Mouse (Mus musculus) spleen, adult 2 months (tissue): ENCODE data around the gene Vipr2. TPM values are rescaled to one million over a fixed set of nuclear protein-coding genes. Genes with fewer than 3 reads are reported as not detected.

Experiments used
- DNase-seq, 2 experiments: peaks; one replicate each; pipeline versions ENCODE4 v3.0.0 to v3.0.0-alpha.2; 2012 to 2021; ENCODE audit warnings: low spot score in 2 of 2, low read depth in 1 of 2
- H3K27ac ChIP-seq: fragments of 200-500 bp; 2 replicates; pipeline ENCODE4 v1.5.1; 2012; ENCODE audit warnings: low read length, inconsistent platforms; ENCODE audit not compliant: insufficient read depth
- H3K27me3 ChIP-seq: fragments of 200-500 bp; 2 replicates; pipeline ENCODE4 v1.6.1; 2012; ENCODE audit warnings: mild to moderate bottlenecking, moderate library complexity, low read length, inconsistent platforms; ENCODE audit not compliant: control insufficient read depth, insufficient read depth
- H3K36me3 ChIP-seq: fragments of 200-500 bp; 2 replicates; pipeline ENCODE4 v1.6.1; 2012; ENCODE audit warnings: mild to moderate bottlenecking, low read length, inconsistent platforms; ENCODE audit not compliant: control insufficient read depth, insufficient read depth
- H3K4me1 ChIP-seq: fragments of 200-500 bp; 2 replicates; pipeline ENCODE4 v1.6.1; 2011; ENCODE audit warnings: inconsistent platforms; ENCODE audit not compliant: control insufficient read depth, insufficient read depth, insufficient read length
- H3K4me3 ChIP-seq: fragments of 200-500 bp; 2 replicates; pipeline ENCODE4 v1.5.1; 2011; ENCODE audit warnings: mild to moderate bottlenecking, inconsistent platforms; ENCODE audit not compliant: insufficient read depth, insufficient read length; ENCODE audit errors: extremely low read depth
- CTCF ChIP-seq: fragments of 200-500 bp; IDR thresholded peaks from 2 replicates; pipeline ENCODE4 v1.5.1; 2011; ENCODE audit warnings: mild to moderate bottlenecking, inconsistent platforms; ENCODE audit not compliant: insufficient read depth, insufficient read length, insufficient replicate concordance; ENCODE audit errors: extremely low read depth
- POLR2A ChIP-seq: fragments of 200-500 bp; IDR thresholded peaks from 2 replicates; pipeline ENCODE4 v1.6.1; 2011; ENCODE audit warnings: low read depth, low read length, inconsistent platforms
- WGBS: fragments of 180-500 bp; shearing (Covaris S2); methylation state at CpG from one replicate; pipeline ENCODE4 v1.1.7; 2018; 5-methylcytosine and 5-hydroxymethylcytosine counted together
- polyA plus RNA-seq: library from polyadenylated mRNA; depleted of rRNA; stranded (reverse); fragments of >200 nt; gene quantifications from 2 replicates; pipeline ENCODE4 v1.2.3, GENCODE M21; 2012

Gene Vipr2
- polyA plus RNA-seq, 1 experiment = 0.22 TPM

DNA sequence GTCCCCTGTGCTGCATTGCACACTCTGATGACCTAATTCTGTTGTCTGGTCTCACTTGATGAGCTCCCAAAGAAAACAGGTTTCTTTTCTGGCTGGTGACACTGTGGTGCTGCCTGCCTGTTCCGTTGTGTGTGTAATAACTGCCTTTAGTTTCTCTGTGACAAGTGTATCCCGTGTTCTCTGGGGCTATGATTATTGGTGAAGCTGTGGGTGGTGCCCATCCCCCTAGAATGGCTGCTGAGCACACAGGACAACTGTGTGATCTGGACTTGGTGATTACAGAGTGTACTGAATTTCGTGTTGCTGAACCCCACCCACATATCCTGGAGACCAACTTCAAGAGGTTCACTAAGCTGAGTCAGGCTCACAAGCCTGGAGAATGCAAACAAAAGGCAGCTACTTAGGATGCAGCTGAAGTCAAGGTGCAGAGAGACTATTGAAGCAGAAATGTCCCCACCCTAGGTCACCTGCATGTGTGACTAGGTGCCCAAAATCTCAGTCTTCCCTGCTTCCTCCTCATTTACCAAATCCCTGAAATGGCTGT, 18.9 kb downstream of the Vipr2 start:
- WGBS = 79% methylated on average over 3 of the region's 3 CpGs

DNA sequence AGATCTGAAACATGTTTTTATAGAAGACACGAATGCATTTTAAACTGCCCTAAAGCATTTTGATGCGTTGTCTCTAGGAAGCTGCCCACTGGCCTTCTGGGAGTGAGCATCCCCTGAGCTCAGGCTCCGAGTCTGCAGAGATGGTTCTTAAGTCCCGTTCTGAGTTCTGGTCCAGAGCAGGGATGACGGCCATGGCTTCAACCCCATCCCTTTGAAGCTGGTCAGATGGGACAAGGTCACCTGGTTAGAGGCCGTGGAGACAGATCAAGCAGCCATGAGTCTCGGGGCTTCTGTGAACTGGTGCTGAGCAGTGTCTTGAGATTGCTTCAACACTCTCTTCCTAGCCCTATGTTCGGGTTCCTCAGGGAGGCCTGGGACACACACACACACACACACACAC, 19.6 kb downstream of the Vipr2 start:
- 93% methylated on average over 8 of the region's 8 CpGs for WGBS
- Histone ChIP-seq H3K27me3 (no peaks in the 10 kb centered on the region), H3K4me1 (no peaks in the 10 kb centered on the region), H3K36me3 (no peaks in the 10 kb centered on the region), H3K27ac (no peak overlapping the region), H3K4me3 (no peak overlapping the region)
- TF ChIP-seq POLR2A (no peak), CTCF (no peak)
- DNase-seq = no peak

More for the DNA sequence above, 18.9 kb downstream of the Vipr2 start:
- no peaks in the 10 kb centered on the region for H3K36me3 ChIP-seq
- no peak overlapping the region for H3K4me3 ChIP-seq
- no peak for DNase-seq
- TF ChIP-seq CTCF = no peak
- TF ChIP-seq POLR2A = no peak
- no peak overlapping the region for H3K27ac ChIP-seq
- H3K4me1 ChIP-seq = no peaks in the 10 kb centered on the region
- H3K27me3 ChIP-seq = no peaks in the 10 kb centered on the region

DNA sequence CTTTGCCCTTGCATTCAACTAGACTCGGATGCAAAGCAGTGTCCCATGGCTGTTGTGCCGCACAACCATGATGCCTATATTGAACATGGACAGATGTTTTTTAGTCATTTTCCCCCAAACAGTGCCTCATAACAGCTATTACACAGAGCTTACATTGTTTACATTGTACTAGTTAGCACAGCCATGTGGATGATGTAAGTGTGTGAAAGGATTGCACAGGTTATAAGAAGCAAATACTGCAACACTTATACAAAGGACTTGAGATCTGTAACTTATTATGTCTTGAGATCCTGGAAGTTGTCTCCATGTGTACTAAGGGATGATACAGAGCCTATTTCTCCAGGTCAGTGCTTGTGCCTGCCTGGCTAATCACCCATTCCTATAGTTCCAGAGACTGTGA, 24.4 kb downstream of the Vipr2 start:
- 96% methylated on average over 2 of the region's 2 CpGs for WGBS

DNA sequence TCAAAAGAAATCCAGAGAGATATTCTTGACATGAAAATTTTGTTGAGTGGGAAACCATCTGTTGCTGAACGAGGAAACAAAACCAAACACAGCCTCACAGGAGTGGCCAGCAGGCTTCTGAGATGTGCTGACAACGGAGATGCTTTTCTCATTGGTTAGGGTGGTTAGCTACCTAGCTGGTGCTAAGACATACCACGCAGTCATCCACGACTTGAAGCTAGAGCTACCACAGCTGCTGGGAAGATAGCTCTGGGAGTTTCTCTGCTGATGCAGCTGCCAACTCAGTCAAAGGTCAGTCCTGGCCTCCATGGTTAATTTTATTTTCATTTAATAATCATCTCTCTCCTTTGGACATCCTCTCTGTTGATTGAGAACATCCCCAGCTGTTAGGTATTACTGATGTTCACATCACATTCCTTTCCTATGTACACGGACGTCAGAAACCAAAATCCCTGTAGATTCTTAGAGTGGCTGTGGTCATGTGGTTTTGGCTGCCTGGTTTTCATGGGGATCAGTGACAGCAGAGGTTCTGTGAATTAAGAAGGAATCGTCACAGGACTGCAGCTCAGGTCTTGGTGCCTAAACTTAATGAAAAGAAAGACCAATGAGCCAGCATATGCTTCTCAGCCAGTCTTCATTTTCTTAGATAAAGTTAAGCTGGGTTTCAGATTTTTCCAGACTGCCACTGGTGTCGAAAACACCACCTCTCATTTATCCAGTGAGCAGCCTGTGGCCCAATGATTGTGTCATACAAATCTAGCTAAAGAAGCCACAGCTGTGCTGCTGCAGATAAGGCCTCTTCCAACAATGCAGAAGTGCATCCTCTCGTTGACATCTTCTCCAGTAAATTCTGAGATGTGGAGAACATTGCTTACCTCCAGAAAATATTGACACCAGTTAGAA, 32.2 kb downstream of the Vipr2 start:
- no peak for TF ChIP-seq CTCF
- no peak for TF ChIP-seq POLR2A
- 79% methylated on average over 9 of the region's 9 CpGs for WGBS
- Histone ChIP-seq H3K36me3 (no peaks in the 10 kb centered on the region), H3K4me1 (no peaks in the 10 kb centered on the region), H3K27me3 (no peaks in the 10 kb centered on the region), H3K4me3 (no peak overlapping the region), H3K27ac (no peak overlapping the region)
- no peak for DNase-seq

More for the DNA sequence above, 24.4 kb downstream of the Vipr2 start:
- Histone ChIP-seq H3K27ac (no peak overlapping the region), H3K36me3 (no peaks in the 10 kb centered on the region), H3K27me3 (no peaks in the 10 kb centered on the region), H3K4me1 (no peaks in the 10 kb centered on the region), H3K4me3 (no peak overlapping the region)
- TF ChIP-seq CTCF = no peak
- TF ChIP-seq POLR2A = no peak
- no peak for DNase-seq

DNA sequence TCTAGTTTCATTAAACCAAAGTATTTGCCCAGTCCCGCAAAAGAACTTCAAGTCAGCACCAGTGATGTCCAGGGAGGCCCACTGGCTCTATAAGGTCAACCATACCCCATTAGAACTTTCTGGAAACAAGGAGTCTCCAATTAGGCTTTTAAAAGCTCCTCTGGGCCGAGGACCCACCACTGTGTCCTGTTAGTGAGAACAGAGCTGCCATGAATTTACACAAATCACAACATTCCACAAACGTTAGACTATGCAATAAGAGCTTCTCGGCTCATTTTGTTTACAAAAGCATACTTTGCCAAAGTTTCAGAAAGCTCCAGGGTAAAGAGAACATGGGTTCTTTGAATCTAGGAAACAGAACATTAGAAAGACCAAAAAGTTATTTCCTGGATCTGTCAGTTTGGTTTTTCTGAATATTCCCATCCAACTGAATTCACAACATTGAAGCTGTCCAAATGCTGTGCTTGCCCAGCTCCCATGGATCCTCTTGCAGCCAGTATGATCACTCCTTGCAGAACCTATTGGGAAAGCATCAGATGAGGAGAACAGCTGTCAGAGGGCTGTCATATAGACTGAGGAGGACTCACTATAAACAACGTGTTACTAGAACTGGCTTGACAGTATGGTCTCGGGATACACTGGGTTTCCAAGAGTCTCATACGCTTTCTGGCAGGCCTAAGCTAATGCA, 33.6 kb downstream of the Vipr2 start:
- Histone ChIP-seq H3K27me3 (no peaks in the 10 kb centered on the region), H3K4me1 (no peaks in the 10 kb centered on the region), H3K36me3 (no peaks in the 10 kb centered on the region), H3K27ac (no peak overlapping the region), H3K4me3 (no peak overlapping the region)
- TF ChIP-seq CTCF (no peak), POLR2A (no peak)
- WGBS = 88% methylated on average over 7 of the region's 7 CpGs
- DNase-seq = no peak

DNA sequence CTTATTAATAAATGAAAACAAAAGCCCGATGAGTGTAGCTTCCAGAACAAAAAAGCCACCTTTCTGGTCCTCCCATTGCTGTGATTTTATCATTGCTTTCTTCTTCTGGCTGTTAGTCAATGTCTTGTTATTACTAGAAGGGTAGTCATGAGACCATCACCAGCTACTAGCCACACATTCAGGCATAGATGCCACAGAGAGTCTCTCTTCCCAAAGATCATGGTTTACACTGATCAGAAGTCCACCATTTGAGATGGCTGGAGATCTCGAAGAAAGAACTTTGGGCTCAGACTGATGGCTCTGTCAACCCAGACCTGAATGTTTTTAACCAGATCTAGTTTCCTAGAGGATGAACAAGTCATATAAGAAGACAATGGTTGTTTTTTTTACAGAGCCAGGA, 38.3 kb downstream of the Vipr2 start:
- H3K36me3 ChIP-seq = no peaks in the 10 kb centered on the region
- no peak for TF ChIP-seq CTCF
- no peak for TF ChIP-seq POLR2A
- DNase-seq = no peak
- 89% methylated on average over 2 of the region's 2 CpGs for WGBS
- no peak overlapping the region for H3K4me3 ChIP-seq
- no peaks in the 10 kb centered on the region for H3K4me1 ChIP-seq
- no peak overlapping the region for H3K27ac ChIP-seq
- H3K27me3 ChIP-seq = no peaks in the 10 kb centered on the region

DNA sequence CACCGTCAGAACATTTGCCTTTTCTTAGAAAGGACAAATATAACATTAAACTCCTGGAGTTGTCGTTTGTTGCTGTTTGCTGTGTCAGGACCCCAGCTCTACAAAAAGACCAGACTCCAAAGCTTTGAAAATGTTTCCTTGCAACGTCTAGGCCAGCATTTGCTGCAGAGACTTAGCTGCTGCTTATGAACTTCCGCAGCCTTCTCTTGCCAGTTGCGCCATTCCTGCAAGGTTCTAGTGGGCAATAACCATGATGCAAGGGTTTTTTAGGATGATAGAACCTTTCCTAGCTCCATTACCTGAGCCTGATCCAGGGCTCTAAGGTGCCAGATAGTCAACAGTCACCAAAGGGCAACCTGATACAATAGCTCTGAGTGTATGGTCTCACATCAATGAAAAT, 38.9 kb downstream of the Vipr2 start:
- Histone ChIP-seq H3K27me3 (no peaks in the 10 kb centered on the region), H3K36me3 (no peaks in the 10 kb centered on the region), H3K4me1 (no peaks in the 10 kb centered on the region), H3K4me3 (no peak overlapping the region), H3K27ac (no peak overlapping the region)
- no peak for DNase-seq
- TF ChIP-seq CTCF (no peak), POLR2A (no peak)
- 80% methylated on average over 5 of the region's 5 CpGs for WGBS
